Mouse (Mus musculus): Measurements from ENCODE around the gene Gpank1. TPM values are rescaled to one million over a fixed set of nuclear protein-coding genes. Genes with fewer than 3 reads are reported as not detected.
"Not testable (repeated sequence)": the region's sequence is repeated elsewhere in the genome, so short reads cannot be mapped to it uniquely, and the experiment has no call there.

The Gpank1 gene
- total RNA-seq, 2 experiments from 2014 or later: 6.0 to 6.2 TPM

DNA sequence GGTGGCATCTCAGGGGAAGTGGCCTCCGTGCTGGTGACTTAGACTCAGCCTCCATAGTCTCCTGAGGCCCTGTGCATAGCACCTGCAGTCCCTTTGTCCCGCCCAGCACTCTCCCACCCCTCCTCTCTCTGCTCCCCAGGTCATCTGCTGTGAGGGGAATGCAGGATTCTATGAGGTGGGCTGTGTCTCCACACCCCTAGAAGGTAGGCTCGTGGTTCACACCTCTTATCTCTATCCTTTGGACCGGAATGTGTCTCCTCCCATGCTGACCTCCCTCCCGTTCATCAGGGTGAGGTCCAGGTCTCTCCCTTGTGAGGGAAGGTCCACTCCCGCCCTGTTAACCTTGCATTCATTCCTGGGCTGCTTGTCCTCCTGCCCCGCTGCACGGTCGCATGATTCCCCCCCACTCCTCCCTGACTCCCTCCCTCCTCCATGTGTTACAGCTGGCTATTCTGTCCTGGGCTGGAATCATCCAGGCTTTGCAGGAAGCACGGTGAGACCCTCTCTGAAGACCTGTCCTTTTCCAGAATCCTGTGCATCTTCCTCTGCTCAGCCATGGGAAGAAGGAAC lies 21.0 kb upstream of the Gpank1 start:
- no peak for DNase-seq

DNA sequence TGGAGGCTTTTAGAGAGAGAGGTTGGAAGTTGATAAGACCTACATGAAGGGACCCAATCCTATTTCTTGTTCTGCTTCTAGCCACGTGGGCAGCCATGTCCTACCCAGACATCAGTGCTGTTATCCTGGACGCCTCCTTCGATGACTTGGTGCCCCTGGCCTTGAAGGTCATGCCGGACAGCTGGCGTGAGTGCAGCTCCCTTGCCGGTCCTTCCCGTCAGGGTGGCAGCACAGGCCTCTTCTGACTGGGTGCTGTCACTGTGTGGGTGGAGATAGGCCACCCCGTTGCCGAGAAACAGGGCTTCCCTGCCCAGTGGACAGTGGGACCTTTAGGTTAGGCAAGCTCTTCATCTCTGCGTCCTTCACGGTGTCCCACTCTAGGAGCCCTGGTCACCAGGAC lies 20.1 kb upstream of the Gpank1 start:
- DNase-seq: no peak

DNA sequence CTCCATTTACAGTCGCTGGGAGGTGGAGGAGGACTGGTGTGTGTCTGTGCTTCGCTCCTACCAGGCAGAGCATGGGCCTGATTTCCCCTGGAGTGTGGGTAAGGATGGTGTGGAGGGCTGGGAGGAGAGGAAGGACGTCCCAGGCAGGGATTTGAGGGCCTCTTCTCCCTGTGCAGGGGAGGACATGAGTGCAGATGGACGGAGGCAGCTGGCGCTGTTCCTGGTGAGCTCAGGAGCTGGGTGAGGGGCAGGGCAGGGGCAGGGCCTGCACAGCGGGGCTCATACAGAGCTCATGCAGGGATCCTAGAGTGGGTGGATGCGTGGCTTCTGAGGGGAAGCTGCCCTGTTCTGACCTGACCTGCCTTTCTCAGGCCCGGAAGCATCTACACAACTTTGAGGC lies 19.0 kb upstream of the Gpank1 start:
- DNase-seq: no peak

DNA sequence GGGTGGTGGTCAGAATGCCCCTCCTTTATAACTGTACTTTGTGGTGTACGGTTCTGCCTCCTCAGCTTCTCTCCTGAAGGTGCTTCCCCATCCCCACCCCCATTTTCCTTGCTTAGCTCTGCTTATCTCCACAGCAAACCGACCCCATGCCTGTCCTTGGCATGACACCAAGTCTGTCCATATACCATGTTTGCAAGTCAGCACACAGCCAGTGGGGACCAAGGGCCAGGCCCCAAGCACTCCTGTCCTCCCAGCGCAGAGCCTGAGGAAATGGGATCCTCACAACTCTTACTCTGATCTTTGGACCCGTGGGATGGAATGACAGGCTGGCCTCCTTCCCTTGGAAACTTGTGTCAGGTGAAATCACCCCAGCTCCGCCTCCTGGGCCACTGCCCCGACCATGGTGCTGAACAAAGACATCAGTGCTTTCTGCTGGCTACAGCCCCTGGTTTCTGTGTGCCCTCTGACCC lies 18.0 kb upstream of the Gpank1 start:
- DNase-seq: no peak

- DNase-seq: no peak
These were observed 17.2 kb upstream of the Gpank1 start for GRCm38 (mm10) chr17:35104079-35104478.

DNA sequence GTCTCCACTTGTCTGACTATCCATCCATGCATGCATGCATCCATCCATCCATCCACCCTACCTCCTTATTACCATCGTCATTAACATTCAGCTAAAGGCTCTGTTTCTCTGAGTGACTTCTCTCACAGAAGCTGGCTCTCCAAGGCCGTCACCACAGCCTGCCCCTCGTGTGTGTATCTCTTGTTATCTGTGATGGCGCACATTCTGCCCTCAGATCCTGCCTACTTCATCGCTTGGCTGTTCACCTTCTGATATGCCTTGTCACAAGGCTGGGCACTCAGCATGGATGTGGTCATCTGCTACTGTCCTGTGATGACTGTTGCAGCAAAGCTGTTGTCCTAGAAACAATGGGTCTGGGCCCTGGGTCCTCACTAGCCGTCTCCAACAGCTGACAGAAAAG lies 16.5 kb upstream of the Gpank1 start:
- no peak for DNase-seq

DNA sequence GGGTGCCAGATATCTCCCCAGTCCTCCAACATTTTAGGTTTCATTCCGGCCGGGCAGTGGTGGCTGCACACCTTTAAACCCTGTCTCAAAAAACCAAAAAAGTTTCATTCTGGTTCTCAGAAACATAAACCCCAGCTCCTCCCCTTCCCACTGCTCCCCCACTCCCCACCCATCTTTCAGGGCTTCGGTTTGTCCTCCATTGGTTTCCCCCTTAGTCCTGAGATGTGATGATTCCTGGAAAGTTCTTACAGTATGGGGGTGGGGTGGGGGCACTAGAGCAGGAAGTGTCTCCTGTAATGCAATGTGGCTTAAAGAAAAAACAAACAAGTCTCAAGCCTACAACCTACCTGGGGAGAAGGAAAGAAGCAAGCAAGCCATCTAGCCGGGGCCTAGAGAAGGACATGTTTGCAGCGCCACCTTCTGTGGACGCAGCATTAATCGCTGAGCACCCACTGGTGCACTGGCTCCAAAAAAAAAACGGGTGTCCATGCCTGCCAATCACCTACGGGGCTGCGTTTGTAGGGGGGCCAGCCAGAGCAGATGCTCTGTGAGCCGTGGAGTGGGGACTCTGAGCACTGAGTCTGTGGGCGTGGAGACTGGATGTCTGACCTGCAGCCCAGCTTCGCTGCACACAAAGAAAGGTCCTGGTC lies 15.4 kb upstream of the Gpank1 start:
- peak; percentile 49 for DNase-seq

DNA sequence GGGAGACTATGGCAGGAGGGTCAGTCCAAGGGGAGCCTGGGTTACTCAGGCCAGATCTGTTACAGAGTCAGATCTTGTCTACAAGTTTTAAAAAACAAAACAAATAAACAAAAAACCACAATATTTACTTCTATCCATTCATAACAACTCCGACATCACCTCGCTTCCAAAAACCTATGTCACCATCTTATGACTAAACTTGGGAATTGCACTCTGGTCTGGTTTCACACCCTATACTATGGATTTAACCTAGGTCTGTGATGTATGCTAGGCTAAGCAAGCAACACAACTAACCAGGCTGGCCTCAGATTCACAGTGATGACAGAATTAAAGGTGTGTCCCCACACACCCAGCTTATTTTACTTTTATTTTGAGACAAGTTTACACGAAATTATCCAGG lies 14.7 kb upstream of the Gpank1 start:
- no peak for DNase-seq

DNA sequence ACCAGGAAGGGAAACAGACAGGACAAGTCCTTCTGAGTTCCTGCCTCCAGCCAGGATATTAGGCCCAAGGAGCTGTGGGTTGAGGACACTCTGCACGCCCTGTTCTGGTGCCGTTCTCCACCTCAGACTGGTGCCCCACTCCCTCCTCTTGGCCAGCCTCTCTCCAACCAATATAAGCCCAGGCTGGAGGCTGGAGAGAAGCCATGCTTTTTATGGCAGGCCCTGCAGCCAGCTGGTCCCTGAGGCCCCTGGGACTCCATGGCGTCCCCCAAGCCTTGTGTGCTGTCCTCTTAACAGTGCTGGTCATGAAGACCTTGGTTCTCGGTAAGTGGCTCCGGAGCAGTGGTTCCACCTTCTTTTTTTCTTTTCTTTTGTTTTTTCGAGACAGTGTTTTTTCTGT lies 13.2 kb upstream of the Gpank1 start, which contains the start of gene Ly6g5c:
TSS of gene Ly6g5c (plus strand) at position 183 of the 400 bp plus-strand sequence.
- no peak for DNase-seq

DNA sequence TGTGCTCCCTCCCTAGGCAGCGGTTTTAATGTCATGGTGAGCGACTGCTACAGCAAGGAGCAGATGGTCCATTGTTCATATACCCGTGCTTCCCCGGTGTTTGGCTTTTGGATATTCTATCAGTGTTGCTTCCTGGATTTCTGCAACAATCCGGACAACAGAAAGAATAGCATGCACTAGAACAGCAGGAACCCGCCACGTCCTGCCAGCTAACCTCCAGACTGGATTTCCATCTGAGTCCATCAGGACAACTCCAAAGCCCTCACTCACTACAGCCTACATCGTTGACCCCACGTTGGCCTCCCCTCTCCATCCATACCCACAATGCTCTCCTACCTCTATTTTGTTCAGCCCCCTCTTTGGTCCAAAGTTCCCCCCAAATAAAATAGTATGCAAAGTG lies 9.5 kb upstream of the Gpank1 start:
- DNase-seq: no peak

DNA sequence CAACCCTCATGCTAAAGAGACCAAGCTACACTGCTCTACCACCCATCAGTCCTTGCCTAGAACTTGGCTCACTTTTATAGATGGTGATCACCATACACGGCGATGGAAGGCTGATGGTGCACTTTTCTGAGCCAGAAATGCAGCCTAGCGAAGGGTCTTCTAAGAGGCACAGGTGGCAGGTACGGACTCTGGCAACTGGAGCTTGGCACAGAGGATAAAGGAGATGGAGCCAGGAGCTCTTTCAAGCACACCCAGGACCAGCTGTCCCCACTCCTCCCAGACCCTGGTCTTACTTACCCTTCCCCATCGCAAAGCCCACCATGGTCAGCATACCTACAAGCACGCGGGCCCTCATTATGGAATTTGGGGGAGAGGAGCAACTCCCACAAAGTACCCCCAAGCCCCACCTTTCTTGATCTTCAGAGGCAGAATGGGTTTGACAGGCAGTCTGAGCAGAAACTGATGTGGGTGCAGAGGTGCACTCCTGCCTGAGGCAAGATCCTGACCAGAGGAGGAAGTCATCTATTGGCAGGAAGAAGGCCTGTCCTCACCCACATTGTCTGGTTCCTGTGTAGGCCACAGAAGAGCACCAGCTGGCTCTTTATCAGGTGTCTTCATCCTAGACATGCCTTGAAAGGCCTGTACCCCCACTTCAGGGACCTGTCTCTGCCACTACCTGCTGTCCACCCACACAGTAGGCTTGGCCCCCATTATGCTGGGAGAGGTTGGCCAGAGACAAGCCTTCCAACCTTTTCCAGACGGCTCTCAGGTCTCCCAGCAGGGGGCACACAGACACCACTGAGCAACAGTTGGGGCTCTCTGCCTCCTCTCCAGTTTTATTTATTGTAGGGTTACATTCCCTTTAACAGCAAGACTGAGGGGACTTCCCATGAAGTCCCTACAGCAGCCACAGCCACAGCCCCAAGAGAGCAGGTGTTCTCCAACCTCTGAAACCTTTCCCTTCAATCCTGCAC lies 5.9 kb upstream of the Gpank1 start, which contains the start of gene Ly6g5b:
TSS of gene Ly6g5b (minus strand) at position 383 of the 974 bp plus-strand sequence.
- DNase-seq: peak; percentile 43

GRCm38 (mm10) chr17:35120745-35121142 lies 511 bp upstream of the Gpank1 start:
- no peak for DNase-seq

DNA sequence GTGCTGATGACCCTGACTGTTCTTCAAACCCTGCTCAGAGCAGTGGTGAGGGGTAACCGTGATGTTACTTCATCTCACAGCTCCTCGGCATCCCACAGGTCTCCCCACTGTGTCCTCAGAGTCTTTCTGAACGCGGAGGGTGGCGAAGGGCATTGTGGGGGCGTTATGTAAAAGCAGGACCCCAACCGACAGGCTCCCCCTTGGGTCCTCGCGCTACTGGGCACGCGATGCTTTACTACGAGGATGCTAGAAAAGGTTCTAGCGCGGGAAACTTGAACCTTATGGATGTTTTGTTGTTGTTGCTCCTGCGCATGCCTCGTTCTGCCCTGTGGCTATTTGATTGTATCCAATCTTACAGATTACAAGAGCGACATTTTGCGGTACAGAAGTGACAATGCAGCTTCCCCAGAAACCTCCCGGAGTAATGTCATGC lies 632 bp downstream of the Gpank1 start, which contains the start of gene Csnk2b:
TSS of gene Csnk2b (minus strand) at position 183 of the 433 bp plus-strand sequence.
- peak; percentile 55 for DNase-seq

GRCm38 (mm10) chr17:35123287-35123686 lies 2.0 kb downstream of the Gpank1 start:
- DNase-seq: not testable (repeated sequence)

DNA sequence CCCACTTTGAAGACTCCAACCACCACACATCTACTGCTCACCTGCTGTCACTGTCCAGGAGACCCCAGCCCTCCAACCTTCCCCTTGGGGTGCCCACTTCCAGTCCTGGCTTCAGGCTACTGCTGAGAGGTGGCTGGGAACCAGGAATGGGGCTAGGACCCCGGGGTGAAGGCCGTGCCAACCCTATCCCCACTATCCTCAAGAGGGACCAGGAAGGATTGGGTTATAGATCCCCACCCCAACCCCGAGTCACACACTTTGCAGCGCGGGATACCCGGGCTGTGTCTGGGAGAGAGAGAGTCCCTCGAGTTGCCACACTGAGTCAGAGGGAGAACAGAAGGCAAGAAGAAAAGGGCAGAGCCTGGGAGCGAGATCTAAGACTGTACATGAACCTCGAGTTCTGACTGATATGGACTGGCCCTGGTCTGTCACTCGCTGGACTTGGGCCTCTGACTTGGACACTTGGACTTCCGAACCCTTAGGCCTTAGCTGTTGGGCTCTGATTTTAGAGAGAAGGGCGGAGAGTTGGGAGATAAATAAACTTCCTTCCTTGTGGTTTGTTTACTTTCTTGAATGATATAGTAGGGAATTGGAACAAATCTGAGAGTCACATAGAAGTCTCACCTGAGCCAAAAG lies 3.1 kb downstream of the Gpank1 start:
- not testable (repeated sequence) for DNase-seq

DNA sequence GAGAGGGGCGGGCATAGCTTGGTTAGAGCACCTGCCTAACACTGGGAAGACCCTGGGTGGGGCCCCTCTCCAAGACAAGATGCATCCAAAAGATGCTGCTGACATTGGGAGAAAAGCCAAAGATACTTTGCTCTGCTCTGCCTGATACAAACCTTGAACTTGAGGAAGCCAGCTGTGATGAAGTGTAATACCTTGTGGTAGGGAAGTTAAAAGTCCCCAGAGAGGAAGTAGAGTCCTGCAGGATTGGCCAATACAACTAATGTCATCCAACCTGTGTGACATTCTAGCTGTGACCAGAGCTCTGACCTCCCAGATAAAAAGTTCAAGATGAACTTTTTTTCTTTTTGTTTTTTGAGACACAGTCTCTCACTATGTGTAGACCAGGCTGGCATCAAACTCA lies 3.8 kb downstream of the Gpank1 start:
- DNase-seq: no peak

DNA sequence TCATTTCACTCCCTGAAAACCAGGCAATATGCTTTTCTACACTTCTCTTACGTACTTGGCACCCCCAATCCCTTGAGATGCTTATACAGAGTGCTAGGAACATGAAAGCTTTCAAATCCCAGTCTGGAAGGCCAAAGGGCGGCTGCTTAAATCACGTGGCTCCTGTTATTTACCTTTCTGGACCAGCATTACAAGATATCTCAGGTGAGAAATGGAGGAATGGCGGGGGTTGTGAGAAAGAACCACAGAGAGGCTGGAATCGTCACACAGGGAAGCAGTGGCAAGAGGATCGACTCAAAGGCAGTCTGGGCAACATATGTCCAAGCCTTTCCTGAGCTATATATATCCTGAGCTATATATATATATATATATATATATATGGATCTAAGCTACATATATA lies 4.3 kb downstream of the Gpank1 start:
- no peak for DNase-seq

DNA sequence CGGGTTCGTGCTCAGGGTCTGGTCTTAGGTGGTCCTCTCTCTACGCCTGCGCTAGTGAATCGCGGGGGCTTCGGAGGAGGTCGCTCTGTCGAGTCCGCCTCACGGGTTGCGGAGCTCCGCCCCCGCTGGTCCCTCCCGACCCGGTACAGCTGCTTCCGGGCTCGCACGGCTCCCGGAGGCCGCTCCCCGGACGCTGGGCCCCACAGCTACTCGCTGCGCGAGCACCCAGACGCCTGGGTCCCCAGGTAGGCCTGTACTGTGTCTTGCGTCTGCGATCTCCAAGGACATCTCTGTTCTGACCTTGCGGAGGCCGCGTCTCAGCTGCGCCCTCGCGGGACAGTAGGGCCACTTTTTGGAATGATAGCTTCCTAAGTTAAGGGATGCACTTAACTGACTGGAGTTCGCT lies 5.0 kb downstream of the Gpank1 start, which contains the start of gene D17H6S53E:
TSS of gene D17H6S53E (plus strand) at position 168 of the 406 bp plus-strand sequence.
- DNase-seq: peak; percentile 81

GRCm38 (mm10) chr17:35127017-35127416 lies 5.8 kb downstream of the Gpank1 start:
- DNase-seq: no peak

DNA sequence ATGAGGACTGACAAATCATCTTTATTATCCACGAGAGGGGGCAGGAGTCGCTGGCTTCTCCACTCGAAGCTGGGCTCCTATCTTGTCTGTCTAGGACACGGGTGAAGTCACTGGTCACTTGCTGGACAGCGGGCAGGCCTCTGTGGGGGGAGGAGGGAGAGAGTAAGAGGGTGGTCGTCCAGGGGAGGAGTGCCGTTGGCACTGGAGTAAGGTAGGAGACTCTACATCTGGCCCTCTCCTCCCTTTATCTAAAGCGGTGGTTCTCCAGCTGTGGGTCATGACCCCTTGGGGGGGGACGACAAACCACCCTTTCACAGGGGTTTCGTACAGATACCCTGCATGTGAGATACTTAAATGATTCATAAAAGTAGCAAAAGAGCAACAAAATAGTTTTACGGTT lies 7.7 kb downstream of the Gpank1 start:
- DNase-seq: no peak

DNA sequence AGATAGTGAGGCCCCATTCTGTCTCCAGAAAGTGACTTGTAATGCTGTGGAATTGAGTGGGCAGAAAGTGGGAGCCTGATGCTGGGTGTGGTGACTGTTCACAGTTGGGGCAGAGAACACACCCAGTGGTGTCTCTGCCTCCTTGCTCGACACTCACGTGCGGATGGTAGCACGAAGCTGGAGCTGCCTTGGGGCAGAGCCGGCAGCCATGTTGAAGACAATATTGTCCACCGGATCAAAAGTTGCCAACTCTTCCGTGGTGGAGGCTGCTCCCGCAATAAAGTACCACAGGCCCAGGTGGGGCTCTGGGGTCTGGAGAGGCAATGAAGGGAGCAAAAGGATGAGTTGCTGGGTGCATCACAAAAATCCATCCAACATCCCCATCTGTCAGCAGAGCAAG lies 9.8 kb downstream of the Gpank1 start:
- no peak for DNase-seq

DNA sequence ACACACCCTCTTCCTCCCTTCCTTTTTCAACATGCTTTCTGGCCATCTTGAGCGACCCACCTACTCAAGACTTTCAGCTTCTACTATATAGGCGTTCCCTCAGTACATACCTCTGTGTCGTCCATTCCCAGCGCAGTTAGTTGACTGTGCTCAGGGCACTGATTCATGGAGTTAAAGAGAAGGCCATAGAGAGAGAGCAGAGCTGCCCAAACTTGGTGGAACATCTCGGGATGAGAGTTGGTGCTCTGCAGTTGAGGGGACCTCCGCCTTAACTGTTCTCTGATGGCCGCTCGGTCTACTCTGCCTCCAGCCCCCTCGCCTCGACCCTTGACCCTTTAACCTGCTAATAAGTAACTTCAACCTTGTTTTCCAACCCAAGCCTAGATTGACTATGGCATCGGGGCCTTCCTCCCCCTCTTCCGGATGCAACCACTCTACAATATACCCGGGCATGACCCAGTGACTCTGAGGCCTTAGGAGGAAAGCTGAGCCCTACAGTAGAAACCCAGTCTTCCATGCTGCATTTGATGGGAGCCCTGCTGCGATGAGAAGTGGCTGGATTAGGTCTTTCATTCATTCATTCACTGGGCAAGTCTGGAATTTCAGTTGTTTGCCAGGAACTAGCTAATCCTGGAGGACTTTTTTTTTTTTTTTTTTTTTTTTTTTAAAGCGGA lies 10.4 kb downstream of the Gpank1 start, which contains the start of gene Apom:
TSS of gene Apom (minus strand) at position 551 of the 674 bp plus-strand sequence.
- no peak for DNase-seq

Data from heart, postnatal 4 days (tissue).